Mouse (Mus musculus): ENCODE results near the gene Gm32717. TPM values are rescaled to one million over a fixed set of nuclear protein-coding genes. Genes with fewer than 3 reads are reported as not detected.
"Not testable (repeated sequence)": the region's sequence is repeated elsewhere in the genome, so short reads cannot be mapped to it uniquely, and the experiment has no call there.

The Gm32717 gene
- polyA plus RNA-seq, 1 experiment from 2014 or later: 0.27 TPM

- not testable (repeated sequence) for H3K4me1 ChIP-seq (replicated peaks; ENCODE audit: control insufficient read depth, insufficient read depth, low read length); H3K4me3 ChIP-seq (replicated peaks; ENCODE audit: low read length); H3K27ac ChIP-seq (ENCODE audit: low read length); H3K36me3 ChIP-seq (ENCODE audit: control insufficient read depth, insufficient read depth); ATAC-seq; H3K4me2 ChIP-seq (ENCODE audit: low read length); H3K27me3 ChIP-seq (replicated peaks; ENCODE audit: control insufficient read depth, insufficient read depth, low read length); H3K9me3 ChIP-seq (ENCODE audit: control insufficient read depth, low read length); H3K9ac ChIP-seq (replicated peaks; ENCODE audit: low read depth, low read length)
- no CpG with 5 or more reads among the region's 2 CpGs for WGBS
Observed at GRCm38 (mm10) chr10:118227629-118228028, 13.0 kb downstream of the Gm32717 start.

- 87% methylated on average over 2 of the region's 4 CpGs for WGBS
- H3K27me3 ChIP-seq (replicated peaks; ENCODE audit: control insufficient read depth, insufficient read depth, low read length); H3K4me2 ChIP-seq (ENCODE audit: low read length); H3K9me3 ChIP-seq (ENCODE audit: control insufficient read depth, low read length); H3K4me1 ChIP-seq (replicated peaks; ENCODE audit: control insufficient read depth, insufficient read depth, low read length); H3K4me3 ChIP-seq (replicated peaks; ENCODE audit: low read length); H3K36me3 ChIP-seq (ENCODE audit: control insufficient read depth, insufficient read depth); ATAC-seq; H3K9ac ChIP-seq (replicated peaks; ENCODE audit: low read depth, low read length); H3K27ac ChIP-seq (ENCODE audit: low read length): not testable (repeated sequence)
Observed at GRCm38 (mm10) chr10:118215719-118216393, 24.7 kb downstream of the Gm32717 start.

- Histone ChIP-seq H3K9ac (replicated peaks; ENCODE audit: low read depth, low read length) (no peak within 1 kb of the TSS), H3K9me3 (ENCODE audit: control insufficient read depth, low read length) (no peaks in the 10 kb centered on the region), H3K27ac (ENCODE audit: low read length) (no peak within 1 kb of the TSS), H3K4me1 (replicated peaks; ENCODE audit: control insufficient read depth, insufficient read depth, low read length) (no peaks in the 10 kb centered on the region), H3K4me3 (replicated peaks; ENCODE audit: low read length) (no peak within 1 kb of the TSS), H3K4me2 (ENCODE audit: low read length) (no peak within 1 kb of the TSS), H3K27me3 (replicated peaks; ENCODE audit: control insufficient read depth, insufficient read depth, low read length) (no peaks in the 10 kb centered on the region), H3K36me3 (ENCODE audit: control insufficient read depth, insufficient read depth) (no peaks in the 10 kb centered on the region)
- 88% methylated on average over 4 of the region's 4 CpGs for WGBS
- ATAC-seq: no peak
Observed at GRCm38 (mm10) chr10:118204642-118205041, 35.9 kb downstream of the Gm32717 start, which contains the start of gene Il22. Gene Il22, plus strand, starts transcription at chr10:118204942.

GRCm38 (mm10) chr10:118195150-118195549 lies 45.4 kb downstream of the Gm32717 start:
- not testable (repeated sequence) for H3K4me2 ChIP-seq (ENCODE audit: low read length); H3K9me3 ChIP-seq (ENCODE audit: control insufficient read depth, low read length); H3K4me1 ChIP-seq (replicated peaks; ENCODE audit: control insufficient read depth, insufficient read depth, low read length); H3K27me3 ChIP-seq (replicated peaks; ENCODE audit: control insufficient read depth, insufficient read depth, low read length); H3K36me3 ChIP-seq (ENCODE audit: control insufficient read depth, insufficient read depth); H3K27ac ChIP-seq (ENCODE audit: low read length); H3K9ac ChIP-seq (replicated peaks; ENCODE audit: low read depth, low read length); ATAC-seq; H3K4me3 ChIP-seq (replicated peaks; ENCODE audit: low read length)
- 34% methylated on average over 3 of the region's 3 CpGs for WGBS

Other genes starting within 250 kb of the Gm32717 start
- gene Mdm1, start 99.0 kb downstream of the Gm32717 start, polyA plus RNA-seq (2015; fragmentation: Nextera tagmentation; extraction: Ambion mirVana): 32.7 and 36.8 TPM in 2 replicates
- not detected in 2 replicates for gene Il22, start 35.8 kb downstream of the Gm32717 start, polyA plus RNA-seq (2015; fragmentation: Nextera tagmentation; extraction: Ambion mirVana)
- gene Gm32802, start 17.9 kb upstream of the Gm32717 start, polyA plus RNA-seq (2015; fragmentation: Nextera tagmentation; extraction: Ambion mirVana): 0.25 and 0.27 TPM in 2 replicates
- gene Iltifb, start 54.3 kb upstream of the Gm32717 start, polyA plus RNA-seq (2015; fragmentation: Nextera tagmentation; extraction: Ambion mirVana): not detected in 2 replicates
- gene Gm9040, start 86.2 kb upstream of the Gm32717 start, polyA plus RNA-seq (2015; fragmentation: Nextera tagmentation; extraction: Ambion mirVana): not detected in 2 replicates
- not detected in 2 replicates for gene Gm9044, start 91.6 kb upstream of the Gm32717 start, polyA plus RNA-seq (2015; fragmentation: Nextera tagmentation; extraction: Ambion mirVana)
- not detected in 2 replicates for gene Gm9045, start 97.1 kb upstream of the Gm32717 start, polyA plus RNA-seq (2015; fragmentation: Nextera tagmentation; extraction: Ambion mirVana)
- gene Gm9046, start 102.5 kb upstream of the Gm32717 start, polyA plus RNA-seq (2015; fragmentation: Nextera tagmentation; extraction: Ambion mirVana): not detected in 2 replicates
- not detected in 2 replicates for gene Gm9048, start 107.9 kb upstream of the Gm32717 start, polyA plus RNA-seq (2015; fragmentation: Nextera tagmentation; extraction: Ambion mirVana)
- gene Gm9049, start 113.3 kb upstream of the Gm32717 start, polyA plus RNA-seq (2015; fragmentation: Nextera tagmentation; extraction: Ambion mirVana): not detected in 2 replicates
- not detected in 2 replicates for gene Ifng, start 200.3 kb upstream of the Gm32717 start, polyA plus RNA-seq (2015; fragmentation: Nextera tagmentation; extraction: Ambion mirVana)

Data from forebrain, embryonic 16.5 days (tissue).